Mouse (Mus musculus): ENCODE data around the gene Rbms1. TPM values are rescaled to one million over a fixed set of nuclear protein-coding genes. Genes with fewer than 3 reads are reported as not detected.
A peak's percentile ranks its signal among the peaks of the same experiment; 100 is the strongest.

Gene Rbms1
- total and polyA plus RNA-seq, 2 experiments from 2014 or later: 16.2 to 38.2 TPM

DNA sequence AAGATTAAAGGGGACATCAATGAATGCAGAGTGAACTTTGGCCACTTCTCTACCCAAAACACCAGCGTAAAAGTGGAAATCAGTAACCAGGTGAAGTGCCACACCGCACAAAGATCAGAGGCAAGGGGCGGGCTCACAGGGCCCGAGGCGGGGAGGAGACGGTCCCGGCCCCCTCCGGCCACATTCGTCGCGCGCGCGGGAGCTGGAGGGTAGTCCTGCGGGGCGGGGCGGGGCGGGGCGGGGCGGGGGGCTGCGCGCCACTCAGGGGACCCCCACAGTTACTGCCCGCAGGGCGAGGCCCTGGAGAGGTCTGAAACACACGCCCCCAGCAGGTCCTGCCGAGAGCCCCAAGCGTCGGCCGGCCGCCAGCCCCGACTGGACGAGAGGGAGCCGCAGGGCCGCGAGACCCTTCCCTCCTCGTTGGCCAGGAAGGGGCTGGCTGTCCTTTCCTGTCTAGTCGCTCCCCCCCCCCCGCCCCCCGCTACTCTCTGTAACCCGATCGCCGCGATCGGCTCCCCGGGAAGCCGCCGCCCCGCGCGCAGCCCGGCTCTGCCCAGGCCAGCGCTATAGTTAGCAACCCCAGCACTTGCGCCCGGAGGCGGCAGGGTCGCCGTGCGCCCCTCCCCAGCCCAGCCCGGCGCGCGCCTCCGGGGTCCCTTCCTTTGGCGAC, 856 bp downstream of the Rbms1 start:
- Histone ChIP-seq H3K9me3 (ENCODE audit: low read length) (no peaks in the 10 kb centered on the region), H3K36me3 (ENCODE audit: insufficient read depth) (no peaks in the 10 kb centered on the region), H3K27me3 (ENCODE audit: insufficient read depth, low read length) (no peaks in the 10 kb centered on the region), H3K4me2 (ENCODE audit: low read depth) (peak overlapping the region; percentile 79), H3K4me3 (ENCODE audit: low read depth, low read length) (peak overlapping the region; percentile 81), H3K27ac (ENCODE audit: low read depth, low read length) (peak overlapping the region; percentile 76), H3K4me1 (ENCODE audit: insufficient read depth) (no peaks in the 10 kb centered on the region), H3K9ac (peak overlapping the region; percentile 69)
- ATAC-seq (peak; percentile 74), DNase-seq (no peak)
- TF ChIP-seq CTCF (IDR thresholded peaks at IDR 0.05; ENCODE audit: low read depth): no peak
- WGBS: under 1% methylated on average over 57 of the region's 64 CpGs

DNA sequence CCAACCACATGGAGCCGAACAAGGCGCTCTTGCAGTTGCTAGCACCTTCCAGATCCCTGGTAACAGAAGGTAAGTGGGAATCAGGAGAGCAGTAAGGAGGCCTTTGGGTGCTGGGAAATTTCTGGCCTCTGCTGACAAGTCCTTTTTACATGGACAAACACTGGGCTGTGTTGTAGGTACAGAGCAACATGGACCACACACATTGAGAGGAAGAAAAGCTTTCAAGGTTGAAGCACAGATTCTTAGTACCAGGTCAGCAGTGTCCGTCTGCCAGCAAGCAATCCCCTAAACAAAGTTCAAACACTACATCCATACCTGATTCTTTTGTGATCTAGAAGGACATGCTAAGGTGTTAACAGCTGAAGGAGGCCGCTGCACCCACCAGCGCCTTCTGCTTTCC, 1.7 kb downstream of the Rbms1 start:
- H3K4me3 ChIP-seq (ENCODE audit: low read depth, low read length): peak overlapping the region; percentile 81
- no peaks in the 10 kb centered on the region for H3K36me3 ChIP-seq (ENCODE audit: insufficient read depth)
- no peak for TF ChIP-seq CTCF (IDR thresholded peaks at IDR 0.05; ENCODE audit: low read depth)
- H3K9ac ChIP-seq: no peak overlapping the region
- 55% methylated on average over 5 of the region's 5 CpGs for WGBS
- no peaks in the 10 kb centered on the region for H3K27me3 ChIP-seq (ENCODE audit: insufficient read depth, low read length)
- peak overlapping the region; percentile 79 for H3K4me2 ChIP-seq (ENCODE audit: low read depth)
- DNase-seq: no peak
- H3K27ac ChIP-seq (ENCODE audit: low read depth, low read length): no peak overlapping the region
- H3K4me1 ChIP-seq (ENCODE audit: insufficient read depth): no peaks in the 10 kb centered on the region
- no peaks in the 10 kb centered on the region for H3K9me3 ChIP-seq (ENCODE audit: low read length)
- ATAC-seq: no peak

DNA sequence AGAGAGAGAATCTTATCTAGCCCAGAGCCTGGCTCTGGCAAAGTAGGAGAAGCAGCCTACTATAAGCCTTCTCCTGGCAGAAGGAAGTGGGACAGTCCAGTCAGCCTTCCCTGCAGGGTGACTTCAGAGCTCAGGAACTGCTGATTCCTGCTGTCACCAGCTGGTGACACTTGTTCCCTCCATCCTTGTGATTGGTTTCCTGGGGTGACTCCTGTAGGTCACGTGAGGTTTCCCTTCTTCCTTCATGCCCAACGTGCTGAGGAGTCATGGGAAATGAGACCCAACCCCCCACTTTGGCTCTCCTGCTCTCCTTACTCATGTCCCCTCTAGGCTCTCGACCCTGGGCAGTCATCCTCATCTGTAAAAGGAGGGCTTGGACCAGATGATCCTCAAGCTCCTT, 14.8 kb downstream of the Rbms1 start:
- no peak overlapping the region for H3K9ac ChIP-seq
- ATAC-seq (no peak), DNase-seq (no peak)
- H3K4me3 ChIP-seq (ENCODE audit: low read depth, low read length): no peak overlapping the region
- H3K4me2 ChIP-seq (ENCODE audit: low read depth): no peak overlapping the region
- H3K27ac ChIP-seq (ENCODE audit: low read depth, low read length): no peak overlapping the region
- 56% methylated on average over 3 of the region's 3 CpGs for whole genome bisulfite sequencing
- no peaks in the 10 kb centered on the region for H3K36me3 ChIP-seq (ENCODE audit: insufficient read depth)
- TF ChIP-seq CTCF (IDR thresholded peaks at IDR 0.05; ENCODE audit: low read depth): no peak
- H3K4me1 ChIP-seq (ENCODE audit: insufficient read depth): no peaks in the 10 kb centered on the region
- H3K9me3 ChIP-seq (ENCODE audit: low read length): no peaks in the 10 kb centered on the region
- H3K27me3 ChIP-seq (ENCODE audit: insufficient read depth, low read length): no peaks in the 10 kb centered on the region

DNA sequence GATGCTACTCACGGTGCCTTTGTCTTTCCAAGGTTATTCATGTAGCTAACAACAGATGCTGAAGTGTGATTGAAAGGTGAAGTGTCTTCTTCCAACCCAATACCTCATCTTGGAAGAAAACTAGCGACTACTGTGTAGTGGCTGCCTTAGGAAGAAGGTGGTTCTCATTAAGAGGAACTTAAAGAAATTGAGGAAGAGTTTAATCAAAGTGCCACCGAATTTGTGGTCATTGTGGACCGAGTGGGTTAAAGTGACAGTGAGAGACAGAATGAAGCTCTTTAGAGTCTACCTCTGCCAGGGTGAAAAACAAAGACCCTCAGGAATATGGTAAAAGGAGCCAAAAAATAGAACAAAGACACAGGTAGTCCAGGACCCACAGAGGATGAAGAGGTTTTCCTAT, 15.2 kb downstream of the Rbms1 start:
- WGBS: 90% methylated on average over 4 of the region's 4 CpGs
- ATAC-seq (no peak), DNase-seq (no peak)
- H3K4me3 ChIP-seq (ENCODE audit: low read depth, low read length): no peak overlapping the region
- H3K9me3 ChIP-seq (ENCODE audit: low read length): no peaks in the 10 kb centered on the region
- TF ChIP-seq CTCF (IDR thresholded peaks at IDR 0.05; ENCODE audit: low read depth): no peak
- no peak overlapping the region for H3K9ac ChIP-seq
- H3K36me3 ChIP-seq (ENCODE audit: insufficient read depth): no peaks in the 10 kb centered on the region
- no peaks in the 10 kb centered on the region for H3K27me3 ChIP-seq (ENCODE audit: insufficient read depth, low read length)
- H3K27ac ChIP-seq (ENCODE audit: low read depth, low read length): no peak overlapping the region
- H3K4me1 ChIP-seq (ENCODE audit: insufficient read depth): no peaks in the 10 kb centered on the region
- no peak overlapping the region for H3K4me2 ChIP-seq (ENCODE audit: low read depth)

DNA sequence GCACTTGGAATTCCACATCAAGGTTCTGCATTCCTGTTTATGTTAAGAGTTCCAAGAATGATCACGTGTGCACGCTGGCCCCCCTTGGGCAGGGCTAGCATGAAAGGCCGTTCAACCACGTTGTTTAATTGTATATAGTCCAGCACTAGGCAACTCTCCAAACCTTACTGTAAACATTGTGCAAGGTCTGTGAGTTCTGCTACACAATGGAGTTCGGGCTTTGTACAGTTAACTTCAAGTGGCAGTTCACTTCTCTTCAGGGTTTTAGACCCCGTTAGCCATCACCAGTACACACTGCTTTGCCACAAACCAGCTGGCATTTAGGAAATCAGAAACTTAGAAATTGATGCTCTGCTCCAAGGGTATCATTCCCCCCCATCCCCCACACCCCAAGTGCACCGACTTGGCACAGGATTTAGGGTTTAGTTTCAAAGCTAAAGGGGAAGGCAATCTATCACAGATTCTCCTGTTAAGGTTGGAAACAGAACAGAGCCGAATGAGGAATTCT, 22.5 kb downstream of the Rbms1 start:
- no peaks in the 10 kb centered on the region for H3K9me3 ChIP-seq (ENCODE audit: low read length)
- H3K27me3 ChIP-seq (ENCODE audit: insufficient read depth, low read length): no peaks in the 10 kb centered on the region
- H3K4me2 ChIP-seq (ENCODE audit: low read depth): no peak overlapping the region; the same call in 1 of the 2 replicates
- H3K4me1 ChIP-seq (ENCODE audit: insufficient read depth): peaks cover 2% of the 10 kb centered on the region; the same call in 1 of the 2 replicates
- H3K36me3 ChIP-seq (ENCODE audit: insufficient read depth): no peaks in the 10 kb centered on the region
- DNase-seq (no peak), ATAC-seq (no peak)
- H3K4me3 ChIP-seq (ENCODE audit: low read depth, low read length): no peak overlapping the region
- WGBS: 14% methylated on average over 8 of the region's 8 CpGs
- no peak overlapping the region for H3K9ac ChIP-seq
- H3K27ac ChIP-seq (ENCODE audit: low read depth, low read length): no peak overlapping the region
- no peak for TF ChIP-seq CTCF (IDR thresholded peaks at IDR 0.05; ENCODE audit: low read depth)

DNA sequence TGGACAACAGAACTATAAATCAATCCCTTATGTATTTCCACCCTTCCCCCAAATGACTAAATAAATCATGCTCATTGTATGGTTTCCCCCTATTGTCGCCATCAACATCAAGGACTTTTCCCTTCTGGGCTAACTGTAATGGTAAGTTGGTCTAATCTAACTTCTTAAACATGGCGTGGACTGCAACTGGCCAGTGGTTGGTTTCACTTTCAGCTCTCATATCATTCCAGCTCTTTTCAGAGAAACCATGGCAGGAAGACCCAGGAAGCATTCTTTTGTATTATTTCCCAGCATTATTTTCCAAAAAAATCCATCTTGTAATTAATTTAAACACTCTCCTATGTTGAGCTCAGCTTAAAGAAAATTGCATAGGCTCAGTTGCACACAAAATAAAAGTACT, 23.0 kb downstream of the Rbms1 start:
- no peak for ATAC-seq
- H3K4me2 ChIP-seq (ENCODE audit: low read depth): no peak overlapping the region
- WGBS: 81% methylated on average over 2 of the region's 2 CpGs

DNA sequence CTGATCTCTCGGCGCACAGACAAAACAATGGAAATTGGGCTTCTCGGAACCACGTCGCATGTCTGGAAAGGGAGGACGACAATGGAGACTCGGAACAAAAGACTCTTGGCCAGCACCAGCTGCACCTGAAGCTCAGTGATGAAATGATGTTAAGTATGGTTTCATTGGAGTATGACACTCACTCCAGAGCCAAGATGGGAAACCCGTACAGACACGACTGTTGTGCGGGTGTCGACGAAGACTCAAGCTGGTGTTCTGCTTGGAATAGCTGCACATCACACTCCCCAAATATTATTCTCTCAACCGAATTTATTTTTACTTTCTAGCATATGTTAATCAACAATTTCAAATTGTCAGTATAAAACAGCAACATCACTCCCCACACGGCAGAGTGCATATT, 26.1 kb downstream of the Rbms1 start:
- no peak for ATAC-seq
- no peaks in the 10 kb centered on the region for H3K36me3 ChIP-seq (ENCODE audit: insufficient read depth)
- WGBS: 72% methylated on average over 14 of the region's 14 CpGs

More for the DNA sequence above, 23.0 kb downstream of the Rbms1 start:
- DNase-seq: no peak
- H3K4me1 ChIP-seq (ENCODE audit: insufficient read depth): peaks cover 2% of the 10 kb centered on the region; the same call in 1 of the 2 replicates
- no peak overlapping the region for H3K4me3 ChIP-seq (ENCODE audit: low read depth, low read length)
- no peaks in the 10 kb centered on the region for H3K9me3 ChIP-seq (ENCODE audit: low read length)
- H3K27me3 ChIP-seq (ENCODE audit: insufficient read depth, low read length): no peaks in the 10 kb centered on the region
- H3K27ac ChIP-seq (ENCODE audit: low read depth, low read length): no peak overlapping the region
- TF ChIP-seq CTCF (IDR thresholded peaks at IDR 0.05; ENCODE audit: low read depth): no peak
- no peaks in the 10 kb centered on the region for H3K36me3 ChIP-seq (ENCODE audit: insufficient read depth)
- no peak overlapping the region for H3K9ac ChIP-seq

More for the DNA sequence above, 26.1 kb downstream of the Rbms1 start:
- no peak for TF ChIP-seq CTCF (IDR thresholded peaks at IDR 0.05; ENCODE audit: low read depth)
- H3K9ac ChIP-seq: no peak overlapping the region
- H3K4me2 ChIP-seq (ENCODE audit: low read depth): no peak overlapping the region
- H3K27ac ChIP-seq (ENCODE audit: low read depth, low read length): no peak overlapping the region
- H3K4me1 ChIP-seq (ENCODE audit: insufficient read depth): peaks cover 2% of the 10 kb centered on the region; the same call in 1 of the 2 replicates
- no peaks in the 10 kb centered on the region for H3K27me3 ChIP-seq (ENCODE audit: insufficient read depth, low read length)
- no peak overlapping the region for H3K4me3 ChIP-seq (ENCODE audit: low read depth, low read length)
- DNase-seq: no peak
- H3K9me3 ChIP-seq (ENCODE audit: low read length): no peaks in the 10 kb centered on the region

Data from forebrain, postnatal 0 days (tissue).